Mouse (Mus musculus) left cerebral cortex, adult 18-20 months (tissue): ENCODE measurements around the gene Mapkbp1. TPM values are rescaled to one million over a fixed set of nuclear protein-coding genes. Genes with fewer than 3 reads are reported as not detected.

Source experiments
- DNase-seq, 2 experiments: peaks; one replicate each; pipeline ENCODE4 v3.0.0; 2021 to 2022; ENCODE audit warnings: low spot score in 2 of 2, mixed read lengths in 1 of 2
- long read RNA-seq, 2 experiments: library from polyadenylated mRNA; stranded (forward); transcript quantifications; one replicate each; pipeline ENCODE4 v2.0.0; 2021
- total RNA-seq, 2 experiments: library from RNA; stranded (reverse); gene quantifications; 2 replicates each; pipeline ENCODE4 v1.2.3; 2021

Gene Mapkbp1
- total RNA-seq = 10 to 100 TPM; 44.9 to 45.1 TPM
- long read RNA-seq, experiment 1, partial matches to known transcripts = 3 of 19 reads
- long read RNA-seq, experiment 1, other reads (novel, unspliced or antisense) = 16 of 19 reads
- long read RNA-seq, experiment 2, partial matches to known transcripts = 4 of 5 reads
- long read RNA-seq, experiment 2, other reads (novel, unspliced or antisense) = 1 of 5 reads

DNA sequence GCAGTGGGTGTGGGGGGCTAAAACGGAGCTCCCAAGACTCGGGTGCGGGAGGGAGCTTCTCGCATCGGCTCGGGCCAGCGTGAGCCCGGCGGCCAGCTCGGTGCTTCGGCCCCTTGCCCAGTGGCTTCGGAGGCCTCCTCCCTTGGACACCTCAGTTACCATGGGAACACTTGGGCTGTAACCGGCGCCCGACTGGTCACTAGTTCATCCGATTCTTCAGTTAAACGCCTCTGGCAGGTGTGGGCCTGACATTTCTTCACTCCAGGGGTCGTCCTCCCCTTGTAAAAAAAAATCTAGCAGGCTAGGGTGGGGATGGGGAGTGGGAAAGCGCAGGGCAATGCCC, at the start of gene Mapkbp1:
Gene Mapkbp1, plus strand, starts transcription at position 163 of the 343 bp plus-strand sequence.
- DNase-seq = no peak

DNA sequence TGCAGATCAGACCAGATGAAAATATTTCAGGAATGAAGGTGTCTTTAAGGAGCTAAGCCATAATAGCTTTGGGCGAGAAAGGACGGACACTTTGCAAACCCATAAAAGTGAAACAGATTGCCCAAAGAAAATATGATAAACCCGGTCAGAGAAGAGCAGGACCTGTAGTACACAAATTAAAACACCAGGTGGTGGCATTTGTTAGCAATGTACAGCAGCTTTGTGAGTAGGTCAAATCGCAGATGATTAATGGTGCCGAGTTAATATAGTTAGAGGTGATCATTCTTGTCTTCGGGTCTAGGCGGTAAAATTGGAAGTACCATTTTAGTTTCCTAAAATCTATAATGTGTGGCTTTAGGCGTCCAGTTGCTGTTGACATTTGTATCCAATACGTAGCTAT, 1.9 kb upstream of the Mapkbp1 start:
- DNase-seq = peak; percentile 36 to 43

DNA sequence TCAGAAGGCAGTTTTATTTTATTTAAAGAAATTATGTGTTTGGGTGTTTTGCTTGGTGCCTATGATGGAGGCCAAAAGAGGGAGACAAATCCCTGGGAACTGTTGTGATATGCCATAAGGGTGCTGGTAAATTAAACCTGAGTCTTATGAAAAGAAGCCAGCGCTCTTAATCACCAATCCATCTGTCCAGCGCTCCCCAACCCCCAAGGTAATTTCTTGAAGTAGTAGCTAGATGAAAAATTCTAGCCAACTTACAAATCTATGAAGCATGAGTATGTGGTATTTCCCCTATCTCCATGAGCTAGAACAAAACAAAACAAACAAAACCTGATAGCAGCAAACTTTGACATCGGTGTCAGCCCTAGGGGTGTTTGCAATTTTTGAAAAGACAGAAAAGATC, 1.2 kb upstream of the Mapkbp1 start:
- no peak for DNase-seq

DNA sequence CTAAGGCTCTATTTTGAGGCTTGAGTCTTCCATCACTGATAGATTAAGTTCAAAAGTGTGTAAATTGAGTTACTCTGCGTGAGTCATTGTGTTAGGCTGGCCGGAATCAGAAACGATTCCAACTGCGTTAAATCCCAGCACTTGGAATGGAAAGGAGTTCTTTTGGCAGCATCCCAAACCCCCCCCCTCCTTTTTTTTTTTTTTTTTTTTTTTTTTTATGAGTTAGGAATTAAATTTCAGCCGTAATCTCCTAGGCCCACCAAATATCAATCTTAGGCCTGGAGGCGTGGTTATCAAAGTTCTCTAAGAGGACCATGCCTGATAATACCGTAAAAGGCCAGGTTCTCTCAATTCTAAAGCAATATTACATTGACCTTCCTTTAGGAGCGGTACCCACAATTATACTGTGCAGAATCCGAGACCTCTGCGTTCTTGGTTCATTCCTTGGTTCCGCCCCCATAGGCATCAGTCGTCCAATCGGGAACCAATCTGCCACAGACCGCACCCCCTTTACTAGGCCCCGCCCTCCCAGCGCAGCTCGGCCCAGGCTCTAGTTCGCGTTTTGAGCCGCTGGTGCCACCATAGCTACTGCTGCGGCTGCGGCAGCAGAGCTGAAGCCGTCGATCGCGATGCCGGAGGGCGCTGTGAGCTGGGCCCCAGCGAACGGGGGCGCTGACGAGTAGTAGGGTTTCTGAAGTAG, 512 bp upstream of the Mapkbp1 start:
- peak; percentile 97 for DNase-seq

DNA sequence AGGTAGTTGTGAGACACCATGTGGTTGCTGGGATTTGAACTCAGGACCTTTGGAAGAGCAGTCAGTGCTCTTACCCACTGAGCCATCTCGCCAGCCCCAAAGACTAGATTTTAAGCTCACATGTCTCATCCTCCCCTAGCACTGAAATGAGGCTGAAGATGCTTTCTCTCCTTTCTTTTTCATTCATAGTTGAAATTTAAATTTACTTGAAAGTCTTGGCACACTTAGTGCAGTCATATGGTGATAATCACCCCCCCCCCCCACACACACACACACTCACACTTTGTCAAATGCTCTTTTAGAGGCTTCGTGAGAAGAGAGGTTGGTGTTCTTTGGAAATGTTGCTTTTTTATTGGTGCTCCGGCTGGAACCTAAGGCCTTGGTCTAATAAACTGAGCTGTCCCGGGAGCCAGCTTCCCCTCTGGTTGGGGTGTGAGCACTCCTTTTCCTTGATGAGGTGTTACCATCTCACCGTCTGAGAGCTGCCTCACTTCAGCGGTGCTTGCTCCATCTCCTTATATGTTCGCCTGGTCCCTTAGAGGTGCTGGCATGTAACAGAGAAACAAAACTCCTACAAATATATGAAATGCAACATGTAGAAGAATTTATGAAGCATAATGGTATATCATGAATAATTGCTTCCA, 8.0 kb downstream of the Mapkbp1 start:
- DNase-seq = no peak

DNA sequence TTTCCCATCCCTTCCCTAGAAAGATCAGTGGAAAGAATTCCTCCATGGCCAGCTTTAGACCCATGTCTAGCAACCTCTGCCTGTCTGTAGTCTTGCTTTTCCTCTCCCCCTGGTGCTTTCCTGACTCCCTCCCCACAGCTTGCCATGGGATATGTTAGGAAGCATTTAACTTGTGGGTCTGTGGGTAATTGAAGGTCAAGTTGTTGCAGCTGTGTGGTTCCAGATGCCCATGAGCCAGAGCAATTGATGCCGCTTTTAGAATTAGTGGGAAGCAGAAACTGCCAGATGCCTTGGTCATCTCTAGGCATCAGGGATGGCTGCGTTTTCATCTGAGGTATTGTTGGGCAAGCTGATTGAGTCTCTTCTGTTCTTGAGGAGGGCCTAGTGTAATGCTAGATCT, 9.1 kb downstream of the Mapkbp1 start:
- DNase-seq = no peak

DNA sequence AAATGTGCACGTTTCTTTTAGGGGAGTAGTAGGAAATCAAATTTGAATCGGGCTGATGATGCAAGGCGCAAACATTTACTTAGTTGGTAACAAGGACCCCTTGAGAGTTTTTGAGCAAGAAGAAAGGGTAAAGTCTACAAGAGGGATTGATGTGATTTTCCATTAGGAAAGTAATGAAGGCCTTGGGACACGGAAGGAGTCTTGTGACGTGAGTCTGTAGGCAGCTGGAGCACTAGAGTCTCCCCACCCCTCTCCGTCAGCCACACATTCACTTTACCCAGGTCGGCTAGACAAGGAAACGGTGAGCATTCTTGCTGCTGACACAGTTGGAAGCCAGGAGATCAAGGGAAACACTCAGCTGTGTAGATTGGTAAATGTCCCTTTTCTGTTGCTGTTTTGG, 13.4 kb downstream of the Mapkbp1 start:
- DNase-seq = no peak

DNA sequence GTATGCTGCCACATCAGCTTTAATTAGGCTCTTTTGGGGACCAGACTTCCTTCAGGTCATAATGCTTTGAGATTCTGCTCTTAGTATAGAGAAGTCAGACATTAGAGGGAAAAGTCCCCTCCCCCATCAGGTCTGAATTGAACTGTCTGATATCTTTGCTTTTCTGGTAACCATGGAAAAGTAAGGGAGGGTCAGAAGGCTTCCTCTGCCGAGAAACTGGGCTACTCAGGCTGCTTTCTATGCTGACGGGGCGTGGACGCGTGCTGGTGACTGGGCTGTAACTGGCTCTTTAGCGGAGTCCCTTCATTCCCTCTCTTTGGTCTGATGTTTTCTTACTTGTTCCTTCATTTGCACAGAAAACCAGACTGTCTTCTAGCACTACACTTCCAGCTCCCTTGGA, 13.9 kb downstream of the Mapkbp1 start:
- DNase-seq = no peak

DNA sequence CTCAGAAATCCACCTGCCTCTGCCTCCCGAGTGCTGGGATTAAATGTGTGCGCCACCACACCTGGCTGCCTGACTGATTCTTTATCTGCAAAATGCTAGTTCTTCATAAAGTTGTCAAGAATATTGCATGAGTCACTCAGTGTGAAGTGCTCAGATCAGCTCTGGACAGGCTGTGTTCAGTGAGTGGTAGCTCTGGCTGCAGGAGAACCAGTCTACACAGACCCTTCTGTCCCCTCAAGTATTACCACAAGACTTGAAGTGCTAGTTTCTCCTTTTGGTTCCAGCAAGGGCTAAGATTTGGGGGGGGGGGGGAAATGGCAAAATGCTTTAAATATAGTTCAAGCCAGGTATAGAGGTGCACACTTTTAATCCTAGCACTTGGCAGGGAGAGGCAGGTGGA, 14.9 kb downstream of the Mapkbp1 start:
- no peak for DNase-seq

DNA sequence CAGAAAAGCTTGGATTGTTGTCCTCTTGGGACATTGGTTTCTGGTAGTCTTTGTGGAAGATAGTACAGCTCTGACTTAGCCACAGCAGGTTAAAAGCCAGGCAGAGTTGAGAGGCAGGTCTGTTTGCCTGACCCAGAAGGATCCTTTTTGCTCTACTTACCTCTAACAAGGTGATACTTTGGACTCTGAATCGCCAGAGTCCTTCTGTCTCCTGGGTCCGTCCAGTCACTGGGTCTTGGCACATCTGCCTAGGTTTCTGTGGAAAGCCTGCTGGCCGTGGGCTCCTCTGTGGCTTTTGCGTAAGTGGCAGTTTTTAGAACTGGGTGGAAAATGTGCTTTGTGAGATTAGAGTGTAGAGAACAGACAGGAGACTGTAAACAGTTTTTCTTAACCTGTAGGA, 16.5 kb downstream of the Mapkbp1 start:
- DNase-seq = no peak

DNA sequence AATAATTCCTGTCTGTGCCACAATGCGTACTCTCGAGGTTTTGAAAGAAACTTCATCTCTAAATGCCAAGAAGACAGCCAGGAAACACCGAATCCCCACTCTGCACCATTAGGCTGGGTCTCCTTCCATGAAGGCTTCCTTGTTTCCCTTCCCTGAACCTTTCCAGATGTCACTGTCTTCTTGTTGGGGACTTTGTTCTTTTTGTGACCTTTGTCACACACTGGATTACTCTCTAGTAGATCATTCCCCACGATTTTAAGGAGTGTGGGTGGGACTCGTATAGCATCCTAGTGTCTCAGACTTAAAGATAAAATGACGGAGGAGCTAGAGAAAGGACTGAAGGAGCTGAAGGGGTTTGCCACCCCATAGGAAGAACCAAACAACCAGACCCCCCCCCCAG, 18.4 kb downstream of the Mapkbp1 start:
- DNase-seq = no peak

DNA sequence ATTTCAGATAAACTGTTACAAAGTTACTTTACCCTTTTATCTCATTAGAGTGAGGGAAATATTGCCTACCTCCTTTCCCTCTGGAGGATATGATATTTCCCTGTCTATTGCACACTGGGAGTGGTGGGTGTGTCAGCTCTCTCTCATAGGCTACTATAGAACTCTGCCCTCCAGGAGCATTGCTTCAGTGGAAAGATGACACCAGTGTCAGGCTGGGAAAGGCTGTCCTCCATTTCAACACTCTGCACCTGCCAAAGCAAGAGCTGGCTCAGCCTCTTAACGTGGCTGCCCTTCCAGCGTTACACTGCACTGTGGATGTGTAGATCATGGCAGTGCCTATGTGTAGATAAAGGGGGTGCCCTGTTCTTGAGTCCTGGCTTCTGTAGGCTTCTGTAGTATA, 19.9 kb downstream of the Mapkbp1 start:
- no peak for DNase-seq

DNA sequence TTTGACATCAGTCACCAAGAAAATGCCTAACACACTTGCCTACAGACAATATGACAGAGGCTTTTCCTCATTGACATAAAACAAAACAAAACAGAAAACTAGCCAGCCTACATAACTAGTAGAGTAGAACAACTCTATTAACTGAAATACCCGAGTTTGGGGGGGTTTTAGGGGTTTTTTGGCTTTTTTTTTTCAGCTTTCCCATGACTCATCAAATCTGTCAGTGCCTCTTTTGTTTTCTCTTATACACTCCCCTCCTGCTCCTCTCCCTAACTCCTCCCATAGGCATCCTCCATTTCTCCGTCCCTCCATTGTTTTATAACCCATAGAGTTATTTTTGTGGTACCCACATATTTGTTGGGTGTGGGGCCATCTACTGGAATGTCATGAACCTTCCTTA, 21.0 kb downstream of the Mapkbp1 start:
- no peak for DNase-seq

DNA sequence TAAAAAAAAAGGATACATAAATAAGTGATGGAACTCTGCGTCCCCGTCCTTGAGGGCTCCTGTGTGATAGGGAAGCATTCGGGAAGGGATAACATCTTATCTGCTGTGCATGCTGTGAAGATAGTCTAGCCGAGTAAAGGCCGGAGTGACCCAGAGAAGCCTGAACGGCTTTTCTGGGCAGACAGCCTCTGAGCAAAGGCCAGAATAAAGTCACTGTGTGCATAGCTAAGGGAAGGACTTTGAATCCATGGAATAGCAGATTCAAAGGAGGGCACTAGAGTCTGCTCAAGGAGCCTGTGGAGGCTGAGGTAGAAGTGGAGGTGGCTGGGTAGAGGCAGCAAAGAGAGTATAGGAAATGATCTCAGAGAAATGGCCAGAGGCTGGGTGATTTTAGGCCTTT, 22.3 kb downstream of the Mapkbp1 start:
- DNase-seq = no peak

DNA sequence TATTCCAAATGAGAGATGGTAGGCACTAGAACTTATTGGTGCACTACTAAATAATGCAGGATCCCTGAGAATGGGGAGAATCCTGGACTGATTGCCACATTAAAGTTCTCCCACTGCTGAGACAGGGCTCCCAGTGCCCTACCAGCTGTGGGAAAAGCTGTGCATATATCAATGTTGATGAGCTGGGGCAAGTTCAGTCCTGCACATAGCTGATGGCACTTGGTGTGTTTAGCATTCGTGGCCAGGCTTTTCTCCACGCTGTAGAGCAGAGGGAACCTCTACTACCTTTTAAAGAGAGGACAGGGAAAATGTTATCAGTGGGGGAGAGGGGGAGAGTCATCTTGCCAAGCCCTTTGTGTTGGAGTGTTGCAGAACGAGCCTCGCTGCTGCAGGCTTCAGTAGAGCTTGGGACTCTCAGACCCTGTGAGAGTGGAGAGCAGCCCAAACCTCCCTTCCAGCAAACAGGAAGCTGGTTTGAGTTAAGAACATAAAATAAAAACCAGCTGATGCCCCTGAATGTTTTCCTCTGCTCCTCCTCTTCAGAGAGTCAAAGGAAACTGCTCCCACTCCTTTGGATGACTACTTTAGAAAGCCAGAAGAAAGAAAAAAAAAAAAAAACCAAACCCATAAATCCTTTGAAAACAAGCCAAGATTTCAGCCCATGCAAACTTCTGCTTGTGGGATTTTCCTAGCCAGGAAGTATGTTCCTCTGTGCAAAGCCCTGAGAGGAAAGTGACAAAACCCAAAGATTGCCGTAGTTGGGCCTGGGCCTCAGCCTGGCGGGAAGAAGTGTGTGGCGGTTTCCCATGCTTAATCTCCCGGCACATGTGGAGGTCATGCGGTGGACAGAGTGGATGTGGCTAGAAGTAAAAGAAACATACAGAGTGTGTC, 23.1 kb downstream of the Mapkbp1 start:
- DNase-seq = no peak

DNA sequence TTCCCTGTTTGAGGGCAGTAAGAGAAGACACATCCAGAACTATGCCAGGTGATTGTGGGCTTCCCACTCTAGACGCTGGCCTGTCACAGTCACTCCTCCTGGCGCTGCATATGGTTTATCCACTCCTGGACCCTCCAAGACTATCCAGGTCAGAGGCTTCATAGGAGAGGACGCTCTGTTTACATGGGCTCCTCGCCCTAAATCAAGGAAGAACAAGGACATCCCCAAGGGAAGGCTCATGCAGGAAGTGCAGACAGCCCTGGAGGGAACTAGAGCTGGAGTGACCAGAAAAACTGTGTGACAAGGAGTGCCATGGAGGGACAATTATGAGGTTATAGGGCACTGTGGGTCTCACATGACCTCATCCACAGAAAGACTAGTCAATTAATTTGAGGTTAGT, 24.9 kb downstream of the Mapkbp1 start:
- DNase-seq = no peak

DNA sequence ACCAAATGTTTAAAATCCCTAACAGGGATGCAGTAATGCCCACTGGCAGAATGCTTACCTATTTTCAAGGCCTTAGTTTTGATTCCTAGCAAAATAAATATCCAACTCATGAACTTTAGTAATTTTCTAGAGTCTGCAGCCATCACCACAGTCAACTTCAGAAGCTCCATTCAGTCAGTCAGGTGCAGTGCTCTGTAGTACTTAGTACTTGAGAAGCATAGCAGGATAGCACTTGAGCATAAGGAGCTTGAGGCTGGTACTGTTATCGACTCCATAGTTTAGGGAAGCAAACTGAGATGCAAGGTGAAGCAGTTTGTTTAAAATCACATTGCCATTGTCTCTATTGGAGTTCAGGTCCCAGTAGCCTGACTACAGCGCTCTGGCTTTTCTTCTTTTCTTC, 27.2 kb downstream of the Mapkbp1 start:
- DNase-seq = no peak

DNA sequence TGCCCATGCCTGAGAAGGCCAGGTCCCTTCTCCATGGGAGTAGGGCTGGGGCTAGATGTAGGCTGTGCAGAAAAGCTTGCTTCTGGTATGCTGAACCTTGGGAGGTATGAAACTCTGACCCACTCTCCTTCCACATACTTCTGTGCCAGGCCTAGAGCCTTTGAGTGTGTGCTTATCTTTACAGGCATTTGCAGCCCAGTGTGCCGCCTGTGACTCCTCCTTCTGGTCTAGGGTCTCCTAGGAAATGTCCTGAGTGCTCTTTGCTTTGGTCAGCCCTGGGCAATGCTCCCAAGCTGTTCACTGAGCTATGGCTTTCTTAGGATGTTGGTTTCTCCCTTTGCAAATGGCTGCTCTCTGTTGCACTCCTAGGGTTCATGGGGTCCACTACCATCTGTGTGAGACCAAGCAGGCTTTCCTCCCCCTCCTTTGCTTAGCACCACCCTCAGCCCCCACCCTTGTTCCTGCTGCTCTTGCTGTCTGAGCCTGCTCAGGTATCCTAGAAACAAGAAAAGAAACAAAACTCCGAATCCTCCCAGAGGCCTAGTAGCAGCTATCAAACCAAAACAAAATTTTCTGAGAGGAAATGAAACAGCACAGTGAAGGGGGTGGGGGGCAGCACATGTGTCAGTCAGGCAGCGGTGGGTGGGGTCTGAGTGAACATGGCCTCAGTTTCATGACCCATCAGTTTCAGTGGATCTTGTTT, 28.5 kb downstream of the Mapkbp1 start:
- DNase-seq = no peak

DNA sequence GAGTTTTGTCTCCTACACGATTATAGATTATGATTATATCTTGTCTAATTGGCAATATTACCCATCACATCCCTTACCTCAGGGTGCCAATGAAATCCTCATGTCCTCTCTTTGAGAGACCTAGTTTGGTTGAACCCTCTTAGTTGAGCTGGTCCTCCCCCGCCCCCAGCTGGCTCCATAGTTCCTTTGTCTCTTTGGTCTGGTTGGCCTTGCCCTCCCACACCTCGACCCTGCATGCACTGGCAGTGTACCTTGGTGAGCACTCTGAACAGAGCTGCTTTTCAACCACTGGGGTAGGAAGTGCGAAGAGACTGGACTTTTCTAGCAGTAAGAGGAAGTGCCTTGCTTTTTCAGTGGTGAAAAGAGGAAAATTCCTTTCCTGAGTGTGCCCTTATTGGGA, 29.5 kb downstream of the Mapkbp1 start:
- DNase-seq = no peak

DNA sequence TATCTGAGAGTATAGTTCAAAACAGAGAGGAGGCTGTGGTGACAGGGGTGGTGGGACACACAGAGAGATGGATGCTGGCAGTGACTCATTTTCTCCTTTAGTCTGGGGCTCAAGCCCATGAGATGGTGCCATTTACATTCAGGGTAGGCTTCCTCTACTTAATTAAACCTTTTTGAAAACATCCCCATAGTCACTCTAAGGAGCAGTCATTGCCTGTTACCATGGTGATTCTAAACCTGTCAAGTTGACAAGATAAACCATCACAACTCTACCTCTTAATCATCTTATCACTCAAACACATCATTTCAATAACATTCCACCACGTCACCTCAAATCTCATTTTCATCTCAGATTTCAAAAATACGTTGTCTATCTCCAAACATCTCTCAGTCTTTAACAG, 31.5 kb downstream of the Mapkbp1 start:
- no peak for DNase-seq

DNA sequence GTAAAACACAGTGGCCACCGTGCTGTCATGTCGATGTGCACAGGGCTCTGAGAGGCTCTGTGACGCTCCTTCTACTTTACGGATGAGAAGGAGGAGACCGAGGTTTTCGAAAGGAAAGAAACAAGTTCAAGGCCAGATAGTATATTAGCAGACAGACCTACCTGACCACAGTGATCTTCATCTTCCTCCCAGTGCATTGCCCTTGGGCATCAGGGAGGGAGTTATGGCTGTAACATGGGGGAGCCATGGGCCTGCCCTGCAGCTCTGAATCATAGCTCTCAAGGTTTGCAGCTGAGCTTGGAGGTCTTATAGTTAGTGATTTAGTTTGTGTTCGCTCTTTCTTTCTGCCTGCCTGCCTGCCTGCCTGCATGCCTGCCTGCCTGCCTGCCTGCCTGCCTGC, 34.2 kb downstream of the Mapkbp1 start:
- DNase-seq = no peak
